Mouse (Mus musculus) lung, postnatal 36 days (tissue): ENCODE measurements at regions not wholly inside any gene's neighbourhood (a gene's known extent, or its start where the extent isn't known, plus 50 kb on each side); places are given as distances from the start of the nearest gene placed in this dataset.
"Not testable (repeated sequence)": the region's sequence is repeated elsewhere in the genome, so short reads cannot be mapped to it uniquely, and the experiment has no call there.

Source experiments
- DNase-seq: peaks from one replicate; pipeline ENCODE4 v3.0.0; 2022; ENCODE audit warnings: mixed read lengths

GRCm38 (mm10) chr16:50846505-50846904 is 255.6 kb upstream of the Ccdc54 start:
- no peak for DNase-seq

GRCm38 (mm10) chr16:50841677-50842580 is 251.0 kb upstream of the Ccdc54 start:
- peak; percentile 79 for DNase-seq

- DNase-seq, result no peak
Observed at GRCm38 (mm10) chr16:50841205-50841604, 250.3 kb upstream of the Ccdc54 start.

GRCm38 (mm10) chr16:50839665-50840064 is 248.7 kb upstream of the Ccdc54 start:
- DNase-seq, result no peak

- no peak for DNase-seq
Observed at GRCm38 (mm10) chr16:50837416-50837815, 246.5 kb upstream of the Ccdc54 start.

GRCm38 (mm10) chr16:50836457-50836856 is 245.5 kb upstream of the Ccdc54 start:
- DNase-seq, result no peak

- no peak for DNase-seq
Observed at GRCm38 (mm10) chr16:50833357-50833756, 242.4 kb upstream of the Ccdc54 start.

GRCm38 (mm10) chr16:50822352-50822751 is 231.4 kb upstream of the Ccdc54 start:
- DNase-seq, result no peak

GRCm38 (mm10) chr16:50814626-50815025 is 223.7 kb upstream of the Ccdc54 start:
- DNase-seq, result peak; percentile 14

- DNase-seq, result peak; percentile 51
Observed at GRCm38 (mm10) chr16:50799145-50799794, 208.3 kb upstream of the Ccdc54 start.

- DNase-seq, result no peak
Observed at GRCm38 (mm10) chr16:50798095-50798494, 207.1 kb upstream of the Ccdc54 start.

- DNase-seq, result no peak
Observed at GRCm38 (mm10) chr16:50792960-50793359, 202.0 kb upstream of the Ccdc54 start.

- DNase-seq, result no peak
Observed at GRCm38 (mm10) chr16:50792506-50792905, 201.6 kb upstream of the Ccdc54 start.

GRCm38 (mm10) chr16:50788702-50789101 is 197.7 kb upstream of the Ccdc54 start:
- no peak for DNase-seq

GRCm38 (mm10) chr16:50786199-50786598 is 195.2 kb upstream of the Ccdc54 start:
- peak; percentile 4 for DNase-seq

- DNase-seq, result peak; percentile 44
Observed at GRCm38 (mm10) chr16:50785384-50785783, 194.4 kb upstream of the Ccdc54 start.

- DNase-seq, result no peak
Observed at GRCm38 (mm10) chr16:50784651-50785228, 193.8 kb upstream of the Ccdc54 start.

GRCm38 (mm10) chr16:50783784-50784650 is 193.1 kb upstream of the Ccdc54 start:
- DNase-seq, result no peak

GRCm38 (mm10) chr16:50783240-50783639 is 192.3 kb upstream of the Ccdc54 start:
- no peak for DNase-seq

GRCm38 (mm10) chr16:50779030-50779784 is 188.3 kb upstream of the Ccdc54 start:
- no peak for DNase-seq

- not testable (repeated sequence) for DNase-seq
Observed at GRCm38 (mm10) chr16:50774699-50775098, 183.7 kb upstream of the Ccdc54 start.
